Mouse (Mus musculus) liver, embryonic 16.5 days (tissue): ENCODE measurements around the gene Tbxa2r. TPM values are rescaled to one million over a fixed set of nuclear protein-coding genes. Genes with fewer than 3 reads are reported as not detected.
A peak's percentile ranks its signal among the peaks of the same experiment; 100 is the strongest.

ENCODE experiments used
- ATAC-seq: fragments of 200-750 bp; cut with Nextera tagmentation; 2 replicates; pipeline ENCODE4 v1.8.0; 2017; ENCODE audit warnings: low read depth, mild to moderate bottlenecking, moderate number of reproducible peaks, moderate library complexity
- H3K27ac ChIP-seq: fragments of 300-500 bp; sonication (generic); 2 replicates; pipeline ENCODE4 v1.5.1; 2014; ENCODE audit warnings: mild to moderate bottlenecking, low read length
- H3K27me3 ChIP-seq: fragments of 300-500 bp; sonication (generic); 2 replicates; pipeline ENCODE4 v1.6.1; 2014; ENCODE audit warnings: low read depth, low read length, mixed read lengths; ENCODE audit not compliant: control insufficient read depth, insufficient read depth
- H3K36me3 ChIP-seq: fragments of 300-500 bp; sonication (generic); 2 replicates; pipeline ENCODE4 v1.6.1; 2014; ENCODE audit warnings: mild to moderate bottlenecking; ENCODE audit not compliant: control insufficient read depth, insufficient read depth
- H3K4me1 ChIP-seq: fragments of 300-500 bp; sonication (generic); 2 replicates; pipeline ENCODE4 v1.6.1; 2014; ENCODE audit warnings: low read depth, low read length, mixed read lengths; ENCODE audit not compliant: control insufficient read depth
- H3K4me2 ChIP-seq: fragments of 300-500 bp; sonication (generic); 2 replicates; pipeline ENCODE4 v1.6.1; 2014; ENCODE audit warnings: low read depth, low read length, mixed read lengths
- H3K4me3 ChIP-seq: fragments of 300-500 bp; sonication (generic); 2 replicates; pipeline ENCODE4 v1.5.1; 2014; ENCODE audit warnings: low read depth, mild to moderate bottlenecking, low read length
- H3K9ac ChIP-seq: fragments of 300-500 bp; sonication (generic); 2 replicates; pipeline ENCODE4 v1.6.1; 2014; ENCODE audit warnings: low read depth, low read length
- H3K9me3 ChIP-seq: fragments of 300-500 bp; sonication (generic); replicated peaks from 2 replicates; pipeline ENCODE4 v1.6.1; 2016; ENCODE audit warnings: low read length; ENCODE audit not compliant: control insufficient read depth
- WGBS: fragments of 180-500 bp; shearing (Covaris S2); extraction: QIAGEN DNeasy Blood & Tissue Kit; methylation state at CpG from one replicate; pipeline ENCODE4 v1.1.7; 2014; ENCODE audit not compliant: insufficient replicate concordance; 5-methylcytosine and 5-hydroxymethylcytosine counted together
- polyA plus RNA-seq: library from polyadenylated mRNA; unstranded; fragments of >200 nt; fragmentation: Nextera tagmentation; extraction: Ambion mirVana; gene quantifications from 2 replicates; pipeline ENCODE4 v1.2.1, GENCODE M21; 2015

Gene Tbxa2r
- polyA plus RNA-seq, 1 experiment from 2014 or later = 4.5 TPM

GRCm38 (mm10) chr10:81365073-81365472 lies 36.5 kb downstream of the Tbxa2r start:
- Histone ChIP-seq H3K9me3 (no peaks in the 10 kb centered on the region), H3K4me2 (no peak overlapping the region), H3K36me3 (peaks cover 52% of the 10 kb centered on the region), H3K4me1 (peaks cover 71% of the 10 kb centered on the region), H3K27ac (peak overlapping the region; percentile 78), H3K27me3 (no peaks in the 10 kb centered on the region), H3K4me3 (no peak overlapping the region), H3K9ac (peak overlapping the region; percentile 15; the same call in 1 of the 2 replicates)
- ATAC-seq = no peak
- WGBS = 42% methylated on average over 4 of the region's 4 CpGs

GRCm38 (mm10) chr10:81365672-81366476 lies 37.3 kb downstream of the Tbxa2r start, which contains the start of gene 4930404N11Rik:
Gene 4930404N11Rik, minus strand, starts transcription at chr10:81365816.
- Histone ChIP-seq H3K4me1 (peaks cover 63% of the 10 kb centered on the region), H3K36me3 (peaks cover 59% of the 10 kb centered on the region), H3K27me3 (no peaks in the 10 kb centered on the region), H3K9me3 (no peaks in the 10 kb centered on the region), H3K27ac (peak within 1 kb of the TSS; percentile 78), H3K9ac (peak within 1 kb of the TSS; percentile 15; the same call in 1 of the 2 replicates), H3K4me3 (no peak within 1 kb of the TSS), H3K4me2 (no peak within 1 kb of the TSS)
- WGBS = 29% methylated on average over 12 of the region's 12 CpGs
- ATAC-seq = peak; percentile 0; the same call in 1 of the 2 replicates

- H3K4me3 ChIP-seq = no peak overlapping the region
- peak; percentile 1; the same call in 1 of the 2 replicates for ATAC-seq
- H3K9me3 ChIP-seq = no peaks in the 10 kb centered on the region
- no peak overlapping the region for H3K4me2 ChIP-seq
- whole genome bisulfite sequencing = 62% methylated on average over 6 of the region's 6 CpGs
- H3K4me1 ChIP-seq = peaks cover 56% of the 10 kb centered on the region
- no peaks in the 10 kb centered on the region for H3K27me3 ChIP-seq
- H3K36me3 ChIP-seq = peaks cover 62% of the 10 kb centered on the region
- H3K27ac ChIP-seq = peak overlapping the region; percentile 78
- H3K9ac ChIP-seq = no peak overlapping the region
These were observed 38.1 kb downstream of the Tbxa2r start for GRCm38 (mm10) chr10:81366477-81367206.

- Histone ChIP-seq H3K4me2 (no peak overlapping the region), H3K4me1 (peaks cover 51% of the 10 kb centered on the region), H3K27me3 (no peaks in the 10 kb centered on the region), H3K27ac (no peak overlapping the region), H3K4me3 (no peak overlapping the region), H3K9me3 (no peaks in the 10 kb centered on the region), H3K36me3 (peaks cover 67% of the 10 kb centered on the region), H3K9ac (no peak overlapping the region)
- no peak for ATAC-seq
- 83% methylated on average over 6 of the region's 6 CpGs for WGBS
These were observed 38.6 kb downstream of the Tbxa2r start for GRCm38 (mm10) chr10:81367207-81367495.

GRCm38 (mm10) chr10:81375322-81375721 lies 46.8 kb downstream of the Tbxa2r start:
- Histone ChIP-seq H3K9ac (peak overlapping the region; percentile 15), H3K27me3 (no peaks in the 10 kb centered on the region), H3K36me3 (peaks cover 58% of the 10 kb centered on the region), H3K4me3 (peak overlapping the region; percentile 85), H3K4me2 (peak overlapping the region; percentile 71), H3K9me3 (no peaks in the 10 kb centered on the region), H3K4me1 (peaks cover 46% of the 10 kb centered on the region), H3K27ac (peak overlapping the region; percentile 88; the same call in 1 of the 2 replicates)
- no peak for ATAC-seq
- 88% methylated on average over 10 of the region's 10 CpGs for WGBS

- Histone ChIP-seq H3K27ac (peak overlapping the region; percentile 88), H3K36me3 (peaks cover 43% of the 10 kb centered on the region), H3K27me3 (no peaks in the 10 kb centered on the region), H3K9ac (peak overlapping the region; percentile 98), H3K4me2 (peak overlapping the region; percentile 71), H3K4me3 (peak overlapping the region; percentile 85), H3K9me3 (no peaks in the 10 kb centered on the region), H3K4me1 (peaks cover 60% of the 10 kb centered on the region)
- WGBS = 34% methylated on average over 6 of the region's 6 CpGs
- peak; percentile 12 for ATAC-seq
These were observed 48.2 kb downstream of the Tbxa2r start for GRCm38 (mm10) chr10:81376561-81377361.

- Histone ChIP-seq H3K4me3 (peak overlapping the region; percentile 85), H3K4me1 (peaks cover 63% of the 10 kb centered on the region), H3K4me2 (peak overlapping the region; percentile 71), H3K36me3 (peaks cover 39% of the 10 kb centered on the region), H3K27me3 (no peaks in the 10 kb centered on the region), H3K9me3 (no peaks in the 10 kb centered on the region), H3K27ac (peak overlapping the region; percentile 88), H3K9ac (peak overlapping the region; percentile 98)
- ATAC-seq = no peak
- WGBS = 44% methylated on average over 2 of the region's 2 CpGs
These were observed 48.8 kb downstream of the Tbxa2r start for GRCm38 (mm10) chr10:81377362-81377664.

- Histone ChIP-seq H3K9me3 (no peaks in the 10 kb centered on the region), H3K4me2 (peak within 1 kb of the TSS; percentile 83), H3K9ac (peak within 1 kb of the TSS; percentile 98), H3K4me3 (peak within 1 kb of the TSS; percentile 85), H3K27ac (peak within 1 kb of the TSS; percentile 100), H3K4me1 (peaks cover 66% of the 10 kb centered on the region), H3K27me3 (no peaks in the 10 kb centered on the region), H3K36me3 (peaks cover 33% of the 10 kb centered on the region)
- under 1% methylated on average over 42 of the region's 59 CpGs for WGBS
- ATAC-seq = no peak
These were observed 49.4 kb downstream of the Tbxa2r start, which contains the start of gene Fzr1 for GRCm38 (mm10) chr10:81377793-81378552. Gene Fzr1, minus strand, starts transcription at chr10:81378516.
